Mouse (Mus musculus): ENCODE results near the gene Wfdc13.

DNA sequence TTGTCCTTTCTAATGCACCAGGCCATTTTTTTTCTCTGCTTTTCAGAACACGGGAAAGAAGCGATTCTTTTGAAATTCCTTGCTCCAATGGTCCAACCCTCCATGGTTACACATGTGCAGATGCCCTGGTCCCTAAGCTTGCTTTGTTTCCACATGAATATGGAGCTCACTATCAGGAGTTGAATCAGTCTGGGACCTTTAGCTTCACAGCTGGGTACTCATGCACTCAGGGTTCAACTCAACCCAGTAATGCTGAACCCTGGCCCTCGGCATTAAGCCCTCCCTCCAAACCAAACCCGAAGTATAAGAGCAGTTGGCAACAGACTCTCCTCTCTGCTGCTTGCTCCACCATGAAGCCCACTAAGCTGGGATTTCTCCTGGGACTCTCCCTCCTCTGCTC, 13.3 kb downstream of the Wfdc13 start, which contains the start of gene Spint4:
- no peak for TF ChIP-seq GATA1 (IDR thresholded peaks at IDR 0.05; ENCODE audit: borderline replicate concordance, low read length)
- TF ChIP-seq FLI1 (IDR thresholded peaks at IDR 0.05; ENCODE audit: low read length), result no peak
